Mouse (Mus musculus) telencephalon, adult 2 months (tissue): Measurements from ENCODE around the gene Epha7.

Experiments
- DNase-seq: peaks from one replicate; pipeline ENCODE4 v3.0.0-alpha.2; 2011; ENCODE audit warnings: low read depth, low spot score

Epha7 gene

DNA sequence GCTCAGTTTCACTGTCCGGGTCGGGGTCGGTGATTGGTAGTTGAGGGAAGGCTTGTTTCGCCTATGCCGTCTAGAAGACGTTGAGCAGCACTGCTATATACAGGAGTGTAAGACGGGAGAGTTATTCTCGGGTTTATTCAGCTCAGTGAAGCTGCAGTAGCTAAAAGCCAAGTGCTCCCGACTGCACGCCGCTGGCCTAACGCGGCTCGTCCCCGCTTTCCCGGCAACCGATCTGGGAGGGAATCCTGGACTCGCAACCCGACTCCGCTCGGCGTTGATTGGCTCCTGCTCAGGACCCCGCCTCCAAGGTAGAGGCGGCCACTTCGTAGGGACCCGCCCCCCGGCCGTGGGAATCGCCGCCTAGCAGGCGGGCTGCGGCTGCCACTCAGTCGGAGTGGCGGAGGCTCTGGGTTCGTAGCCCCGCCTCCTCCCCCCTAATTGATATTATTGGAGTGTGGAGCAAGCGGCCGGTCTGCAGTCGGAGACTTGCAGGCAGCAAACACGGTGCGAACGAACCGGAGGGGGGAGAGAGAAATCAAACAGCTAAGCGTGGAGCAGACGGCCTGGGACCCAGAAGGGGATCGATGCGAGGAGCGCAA, at the start of gene Epha7:
Gene Epha7, plus strand, starts transcription at position 441 of the 599 bp plus-strand sequence.
- DNase-seq, result peak; percentile 94

DNA sequence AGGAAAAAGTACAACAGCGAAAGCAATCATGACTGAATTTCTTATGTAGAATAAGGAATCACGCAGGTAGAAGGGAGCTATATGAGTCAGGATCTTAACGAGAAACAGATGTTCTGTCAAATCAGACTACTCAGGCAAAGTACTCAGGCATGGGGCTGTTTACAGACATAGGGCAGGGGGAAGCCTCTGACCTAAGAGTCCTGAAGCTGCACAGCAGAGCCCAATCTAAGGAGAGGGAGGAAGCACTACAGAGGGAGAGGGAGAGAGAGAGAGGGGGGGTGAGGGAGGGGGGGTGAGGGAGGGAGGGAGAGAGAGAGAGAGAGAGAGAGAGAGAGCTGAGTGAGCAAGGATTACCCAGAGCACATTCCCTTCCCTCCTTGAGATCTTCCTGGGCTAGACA, 29.0 kb upstream of the Epha7 start:
- DNase-seq, result no peak

DNA sequence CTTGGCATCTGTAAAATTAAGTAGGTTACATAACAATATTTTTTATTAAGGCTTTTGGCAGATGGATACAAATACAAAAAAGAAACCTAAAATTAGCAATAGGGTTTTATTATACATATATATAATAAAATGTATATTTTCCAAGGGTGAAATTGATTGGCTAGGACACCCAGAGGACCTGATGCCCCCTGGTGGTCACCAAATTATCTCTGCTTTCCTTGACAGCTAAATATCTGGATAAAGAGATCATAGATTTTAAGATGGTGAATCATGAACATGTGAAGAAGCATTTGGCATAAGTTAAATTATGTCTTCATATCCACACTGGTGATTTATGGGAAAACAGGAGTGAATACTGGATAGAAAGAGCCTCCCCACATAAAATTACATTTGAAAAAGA, 4.1 kb upstream of the Epha7 start:
- DNase-seq, result no peak

DNA sequence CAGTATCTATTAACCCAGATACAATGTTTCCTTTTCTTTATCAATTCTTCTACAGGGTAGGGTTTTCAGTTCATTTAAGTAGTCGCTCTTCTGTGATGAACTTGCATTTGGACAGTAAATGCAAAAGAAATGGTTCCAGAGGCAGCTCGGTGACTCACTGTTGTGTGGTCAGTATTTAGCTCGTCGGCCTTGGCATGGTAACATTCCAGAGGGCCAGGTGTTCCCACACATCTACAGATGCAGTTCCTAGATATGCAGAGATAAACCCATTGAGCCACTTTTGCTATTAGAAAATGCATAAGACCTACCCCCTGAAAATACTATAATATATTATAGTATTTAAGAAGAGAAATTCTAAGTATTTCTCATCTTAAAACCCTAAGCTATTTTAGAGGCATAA, 3.2 kb upstream of the Epha7 start:
- DNase-seq, result no peak

DNA sequence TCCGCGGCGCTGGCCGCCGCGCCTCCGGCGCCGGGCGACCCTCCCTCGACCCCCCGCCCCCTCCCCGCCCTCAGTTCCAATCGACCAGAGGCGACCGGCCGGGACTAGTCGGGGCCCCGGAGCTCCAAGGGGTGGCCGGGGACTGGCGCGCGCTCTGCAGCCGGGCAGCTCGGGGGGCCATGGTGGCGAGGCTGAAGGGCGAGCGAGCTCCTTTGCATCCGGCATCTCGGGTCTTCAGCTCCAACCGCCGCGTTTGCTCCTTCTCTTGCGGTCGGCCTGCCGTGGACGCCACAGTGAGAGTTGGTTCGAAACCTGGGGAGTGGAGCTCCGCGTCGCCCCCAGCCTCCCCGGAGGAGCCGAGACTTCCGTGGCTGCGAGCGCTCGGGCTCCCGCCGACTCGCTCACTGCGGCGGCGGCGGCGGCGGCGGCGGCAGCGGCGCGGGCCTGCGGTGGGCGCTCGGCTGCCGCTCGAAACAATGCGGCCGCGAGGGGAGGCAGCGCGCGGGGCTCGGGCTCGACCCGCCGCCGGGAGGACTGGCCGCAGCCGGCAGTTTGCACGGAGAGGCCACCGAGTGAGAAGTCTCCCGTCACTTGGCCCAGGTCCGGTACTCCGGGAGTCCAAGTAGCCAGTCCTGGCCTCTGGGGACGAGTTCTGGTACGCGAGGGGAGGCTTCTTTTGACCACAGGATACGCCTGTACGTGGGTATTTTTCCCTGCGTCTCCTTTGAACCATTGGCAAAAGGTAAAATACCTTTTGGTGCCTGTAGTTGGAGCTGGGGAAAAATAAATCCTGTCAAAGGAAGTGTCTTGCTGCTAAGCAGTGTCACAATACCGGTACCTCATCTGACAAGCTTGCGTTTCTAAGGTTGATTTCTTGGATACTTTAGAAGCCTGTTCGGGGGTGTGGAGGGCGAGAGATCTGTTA, 882 bp downstream of the Epha7 start:
- no peak for DNase-seq

DNA sequence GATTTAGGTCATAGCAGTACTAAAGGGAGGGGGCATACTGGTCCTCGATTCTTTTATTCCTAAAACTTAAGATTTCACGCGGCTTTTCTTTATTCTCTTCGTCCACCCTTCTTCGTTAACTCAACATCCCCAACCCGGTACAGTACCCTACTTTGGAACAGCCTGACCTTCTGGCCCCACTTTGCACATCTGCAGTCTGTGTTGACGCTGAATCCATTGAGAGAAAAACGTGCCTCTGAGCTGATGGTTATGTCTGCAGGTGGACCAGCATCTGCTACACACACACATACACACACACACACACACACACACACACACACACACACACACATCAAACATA, 1.5 kb downstream of the Epha7 start:
- DNase-seq, result no peak

DNA sequence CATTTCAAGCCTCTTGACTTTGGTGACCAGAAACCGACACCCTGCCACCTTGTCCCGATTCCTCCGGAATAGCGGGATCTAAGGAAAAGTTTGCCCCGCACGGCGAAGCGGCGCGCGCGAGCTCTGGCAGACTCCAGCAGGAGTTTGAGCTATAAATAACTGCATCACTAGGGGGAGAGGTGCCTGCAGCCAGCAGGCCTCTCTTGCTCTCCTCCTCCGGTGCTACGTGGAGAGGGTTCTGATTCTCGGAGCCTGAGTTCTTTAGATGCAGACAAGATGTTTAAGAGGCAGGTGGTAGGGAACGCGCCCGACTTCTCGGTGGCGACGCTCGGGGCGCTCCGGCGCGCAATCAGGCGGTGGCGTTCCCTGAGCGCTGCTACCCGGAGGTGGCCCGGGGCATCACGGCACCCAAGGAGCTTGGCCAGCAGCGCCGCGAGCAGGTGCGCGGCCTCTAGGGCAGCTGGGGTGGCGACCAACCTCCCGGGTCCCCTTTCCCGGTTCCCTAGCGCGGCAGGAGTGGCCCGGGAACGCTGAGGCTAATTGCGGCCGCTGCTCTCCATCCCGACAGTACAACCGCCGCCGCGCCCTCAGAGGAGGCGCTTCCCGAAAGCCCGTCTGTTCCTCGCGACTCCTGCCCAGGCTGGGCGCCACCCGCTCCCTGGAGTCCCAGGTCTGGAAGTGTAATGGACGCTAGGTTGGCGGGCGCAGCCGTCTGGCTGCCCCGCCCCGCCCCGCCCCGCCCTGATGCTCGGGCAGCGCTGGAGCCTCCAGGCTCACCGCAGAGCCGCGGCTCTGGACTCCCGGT, 2.1 kb downstream of the Epha7 start:
- DNase-seq, result no peak

DNA sequence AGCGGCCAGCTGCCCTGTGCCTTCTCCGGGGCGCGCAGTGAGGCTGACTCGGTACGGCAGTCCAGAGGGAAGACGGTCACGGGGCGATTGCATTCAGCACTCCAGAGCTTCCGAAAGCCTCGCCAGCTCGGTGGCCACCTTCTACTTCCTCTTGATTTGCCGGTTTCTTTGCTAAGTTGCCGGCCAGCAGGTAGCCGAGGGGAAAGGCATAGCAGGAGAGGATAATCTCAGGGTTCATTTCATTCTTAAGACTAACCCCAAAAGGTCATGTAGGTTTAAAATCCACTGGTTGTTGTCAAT, 2.6 kb downstream of the Epha7 start:
- DNase-seq, result no peak

DNA sequence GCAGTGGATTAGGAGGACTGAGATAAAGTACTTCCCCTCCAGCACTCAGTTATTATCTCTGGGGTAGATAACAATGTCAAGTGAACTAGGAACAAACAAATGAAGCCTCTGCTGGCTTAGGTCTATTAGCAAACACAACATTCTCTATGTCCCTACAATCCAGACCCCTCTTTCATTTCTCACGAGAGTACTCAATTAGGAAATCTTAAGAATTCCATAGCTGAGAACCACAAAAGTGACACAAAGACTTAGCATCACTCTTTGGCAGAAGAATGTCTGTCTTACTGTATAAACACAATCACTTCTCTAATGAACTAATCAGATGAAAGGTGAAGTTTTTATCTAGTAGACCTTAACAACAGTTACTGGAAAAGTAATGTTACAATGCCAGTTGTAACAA, 10.7 kb downstream of the Epha7 start:
- no peak for DNase-seq

DNA sequence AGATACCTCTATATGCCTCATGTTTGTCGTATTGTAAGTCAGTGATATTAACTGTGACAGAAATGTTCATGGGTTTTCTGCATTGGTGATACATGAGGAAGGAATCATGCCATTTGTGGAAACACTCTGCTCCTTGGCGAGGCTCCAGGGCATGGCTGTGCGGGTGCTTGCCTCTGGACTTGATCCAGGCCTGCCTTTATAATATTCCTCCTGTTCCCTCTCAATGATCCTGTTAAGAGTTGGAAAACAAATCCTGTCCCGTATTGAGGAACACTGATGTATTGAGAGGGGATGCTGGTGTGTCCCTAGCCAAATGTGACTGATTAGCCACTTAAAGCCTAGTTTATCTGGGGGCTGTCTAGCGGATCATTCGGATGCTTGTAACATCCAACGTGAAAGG, 11.7 kb downstream of the Epha7 start:
- DNase-seq, result no peak

DNA sequence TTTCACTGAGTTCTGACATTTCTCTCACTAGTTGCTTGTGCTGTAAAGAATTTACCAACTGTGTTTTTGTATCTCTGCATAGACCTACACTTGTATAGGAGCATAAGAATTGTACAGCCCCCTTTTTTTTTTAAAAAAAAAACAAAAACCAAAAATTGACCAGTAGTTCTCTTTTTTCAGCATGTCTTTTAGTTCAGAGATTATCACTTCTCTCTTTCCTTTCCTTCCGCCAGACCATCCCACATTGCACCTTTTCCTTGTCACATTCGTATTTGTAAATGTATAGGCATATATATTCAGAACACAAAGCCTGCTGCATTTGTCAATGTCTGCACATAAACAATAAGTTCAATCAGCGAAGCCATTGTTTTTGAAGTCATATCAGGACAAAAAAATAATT, 24.7 kb downstream of the Epha7 start:
- no peak for DNase-seq

DNA sequence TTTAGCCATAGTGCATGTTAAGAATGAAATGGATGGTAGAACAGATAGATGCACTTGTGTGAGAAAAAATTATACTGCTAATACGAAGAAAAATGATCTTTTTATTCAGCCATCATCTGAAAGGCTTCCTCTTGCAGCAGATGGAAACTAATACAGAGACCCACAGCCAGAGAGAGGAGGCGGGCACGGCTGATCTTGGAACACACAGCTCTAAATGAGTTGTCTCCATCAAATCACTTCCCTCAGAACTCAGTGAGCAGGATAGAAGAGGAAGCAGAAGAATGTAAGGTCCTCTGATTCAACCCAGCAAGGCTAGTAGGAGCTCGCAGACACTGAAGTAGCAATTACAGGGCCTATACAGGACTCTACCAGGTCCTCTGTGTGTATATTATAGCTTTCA, 33.4 kb downstream of the Epha7 start:
- DNase-seq, result no peak

DNA sequence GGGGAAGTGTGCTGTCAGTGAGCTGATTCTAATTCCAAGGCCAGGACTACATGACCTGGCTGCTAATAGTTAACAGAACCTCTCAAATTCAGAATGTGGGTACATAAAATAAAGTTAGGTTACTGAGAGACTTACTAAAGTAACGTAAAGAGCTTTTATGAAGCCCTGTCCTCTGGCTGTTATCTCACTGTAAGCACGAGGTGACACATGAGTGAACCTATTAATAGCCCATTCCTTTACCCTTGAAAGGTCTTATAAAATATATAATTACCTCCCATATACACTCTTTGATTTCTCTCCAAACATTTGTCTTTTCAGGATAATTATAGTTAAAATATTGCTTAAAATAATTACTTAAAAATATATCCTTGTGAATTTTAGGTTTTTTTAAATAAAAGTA, 37.5 kb downstream of the Epha7 start:
- DNase-seq, result no peak

DNA sequence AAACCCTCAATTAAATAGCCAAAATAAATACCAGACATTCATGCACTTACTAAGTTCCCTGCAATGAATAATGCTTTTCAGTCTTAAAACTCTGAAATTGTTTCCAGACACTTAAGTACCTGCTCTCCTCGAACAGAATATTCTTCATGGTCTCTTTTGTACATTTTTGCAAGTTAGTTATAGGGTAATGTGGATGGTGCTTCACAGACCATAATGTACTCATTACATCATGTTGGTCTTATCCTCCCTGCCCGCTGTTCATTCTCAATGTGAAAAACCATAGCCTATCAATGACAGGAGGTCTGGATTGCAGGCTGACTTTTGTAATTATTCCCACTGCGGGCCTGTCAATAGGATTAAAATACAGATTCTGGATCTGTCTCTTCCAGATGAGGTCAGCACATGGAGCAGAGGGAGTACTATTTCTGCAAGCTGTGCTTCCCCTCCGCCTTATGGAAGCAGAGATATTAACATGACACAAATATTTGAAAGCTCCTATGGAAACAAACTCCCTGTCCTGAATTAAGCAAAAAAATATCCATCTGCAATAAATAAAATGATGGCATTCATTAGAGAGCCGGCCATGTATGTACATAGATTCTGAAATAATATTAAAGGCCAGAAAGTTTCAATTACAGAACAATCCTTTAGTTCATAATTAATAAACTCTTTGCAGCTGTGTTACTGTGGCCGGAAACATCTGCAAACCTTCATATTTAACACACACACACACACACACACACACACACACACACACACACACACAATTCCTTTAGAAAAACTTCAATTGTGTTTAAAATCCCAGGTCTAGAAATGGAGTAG, 50.1 kb downstream of the Epha7 start:
- DNase-seq, result no peak

DNA sequence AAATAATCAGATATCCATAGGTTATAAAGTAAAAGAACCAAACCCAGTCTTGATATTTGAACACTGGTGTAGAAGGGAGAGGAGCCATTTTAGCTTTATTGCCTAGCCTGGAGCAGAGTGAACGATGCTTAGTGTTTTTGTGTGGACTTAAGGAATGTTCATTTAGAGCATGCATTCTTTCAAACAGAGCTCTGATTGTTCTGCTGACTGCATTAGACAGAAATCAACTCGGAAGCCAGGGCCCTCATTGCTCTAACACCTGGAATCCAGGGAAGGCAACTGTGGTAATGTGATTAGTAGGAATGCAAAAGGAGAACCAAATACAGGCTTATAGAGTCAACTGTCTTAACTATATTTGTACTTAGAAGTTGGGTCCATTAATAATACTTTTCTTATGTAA, 53.5 kb downstream of the Epha7 start:
- no peak for DNase-seq

DNA sequence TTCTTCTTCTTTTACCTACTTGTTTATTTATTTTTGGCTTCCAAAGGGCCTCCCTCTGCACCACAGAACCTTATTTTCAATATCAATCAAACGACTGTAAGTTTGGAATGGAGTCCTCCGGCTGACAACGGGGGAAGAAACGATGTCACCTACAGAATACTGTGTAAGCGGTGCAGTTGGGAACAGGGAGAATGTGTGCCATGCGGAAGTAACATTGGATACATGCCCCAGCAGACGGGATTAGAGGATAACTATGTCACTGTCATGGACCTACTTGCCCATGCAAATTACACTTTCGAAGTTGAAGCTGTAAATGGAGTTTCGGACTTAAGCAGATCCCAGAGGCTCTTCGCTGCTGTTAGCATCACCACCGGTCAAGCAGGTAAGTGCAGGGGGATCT, 58.7 kb downstream of the Epha7 start:
- no peak for DNase-seq

DNA sequence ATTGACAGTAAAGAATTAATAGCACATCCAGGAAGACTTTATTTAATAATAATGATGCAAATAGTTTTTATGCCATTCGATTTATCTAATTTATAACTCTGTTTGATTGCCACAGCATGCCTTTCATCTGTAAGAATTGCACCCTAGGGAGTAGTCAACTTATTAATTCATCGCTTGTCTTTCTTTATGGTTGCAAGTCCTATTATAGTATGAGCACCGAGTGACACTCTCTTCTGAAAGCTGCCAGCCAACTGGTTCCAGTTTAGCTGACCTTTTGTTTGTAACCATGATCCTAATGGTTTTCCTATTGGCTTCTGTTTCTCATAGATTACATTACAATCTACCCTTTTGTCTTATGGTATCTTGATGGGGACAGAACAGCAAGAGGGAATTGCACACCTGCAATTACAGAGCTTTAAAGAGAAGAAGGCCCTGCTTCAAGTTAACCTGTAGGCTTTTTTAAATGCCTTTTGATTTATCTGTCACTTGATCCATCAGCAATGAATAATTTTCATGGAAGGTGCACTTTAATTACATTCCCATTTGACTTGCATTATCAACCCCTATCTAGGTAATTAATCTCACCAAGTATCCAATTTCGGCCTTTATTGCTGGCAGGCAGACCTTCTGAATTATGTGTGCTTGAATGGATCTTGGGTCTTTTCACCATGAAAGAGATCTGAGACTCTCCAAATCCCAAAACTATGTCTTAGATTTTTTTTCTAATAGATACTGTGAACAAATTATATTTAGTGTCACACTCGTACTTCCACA, 68.5 kb downstream of the Epha7 start:
- no peak for DNase-seq

DNA sequence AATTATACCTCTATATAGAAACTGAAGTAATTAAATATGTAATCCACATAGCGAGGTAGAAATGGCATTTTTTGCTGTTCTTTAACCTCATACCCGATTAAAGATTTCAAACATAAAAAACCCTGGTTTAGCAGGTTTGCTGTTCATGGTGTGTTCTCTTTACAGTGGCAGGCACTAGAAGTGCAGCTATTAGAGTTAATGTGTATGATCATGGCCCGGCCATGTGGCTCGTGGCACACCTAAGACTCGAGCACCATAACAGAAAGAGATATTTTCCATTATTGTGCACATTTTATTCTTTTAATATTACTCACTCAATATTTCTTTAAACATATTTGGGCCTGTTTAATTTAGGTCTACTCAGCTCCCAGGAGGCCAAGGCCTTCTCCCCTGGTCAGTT, 76.7 kb downstream of the Epha7 start:
- DNase-seq, result no peak

DNA sequence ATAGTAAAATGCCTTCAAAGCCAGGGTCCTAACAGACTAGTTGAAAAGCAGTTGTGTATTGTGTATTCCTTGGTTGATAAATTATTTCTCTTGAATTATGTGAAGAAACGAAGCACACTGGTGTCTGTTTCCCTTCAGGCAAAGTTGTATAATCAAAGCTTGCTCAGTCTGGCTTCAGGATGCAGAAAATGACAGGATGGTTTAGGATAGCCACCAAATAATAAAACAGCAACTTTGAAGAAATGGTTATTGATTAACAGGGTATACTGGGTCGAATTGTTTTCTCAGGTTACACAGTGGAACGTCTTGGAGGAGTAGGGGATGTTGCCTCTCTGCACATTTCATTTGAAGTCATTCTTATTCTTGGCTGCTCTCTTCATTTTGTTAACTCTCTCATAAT, 77.2 kb downstream of the Epha7 start:
- no peak for DNase-seq

DNA sequence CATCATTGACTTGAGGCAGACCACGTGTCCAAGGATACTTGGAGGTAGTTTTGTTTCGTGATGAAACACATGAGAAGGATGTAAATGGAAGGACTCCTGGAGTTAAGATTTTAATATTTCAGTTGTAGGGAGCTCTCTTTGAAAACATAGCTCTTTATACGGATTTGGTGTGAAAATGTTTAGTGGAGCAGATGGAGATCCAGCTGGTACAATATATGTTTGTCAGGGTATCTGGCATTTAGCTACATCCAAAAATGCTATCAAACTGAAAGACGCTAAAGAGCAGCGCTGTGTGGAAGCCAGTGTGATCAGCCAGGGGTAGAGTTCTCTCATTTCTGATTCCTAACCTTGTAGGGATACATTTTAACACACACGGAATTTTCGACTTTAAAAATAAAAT, 82.5 kb downstream of the Epha7 start:
- DNase-seq, result peak; percentile 90

DNA sequence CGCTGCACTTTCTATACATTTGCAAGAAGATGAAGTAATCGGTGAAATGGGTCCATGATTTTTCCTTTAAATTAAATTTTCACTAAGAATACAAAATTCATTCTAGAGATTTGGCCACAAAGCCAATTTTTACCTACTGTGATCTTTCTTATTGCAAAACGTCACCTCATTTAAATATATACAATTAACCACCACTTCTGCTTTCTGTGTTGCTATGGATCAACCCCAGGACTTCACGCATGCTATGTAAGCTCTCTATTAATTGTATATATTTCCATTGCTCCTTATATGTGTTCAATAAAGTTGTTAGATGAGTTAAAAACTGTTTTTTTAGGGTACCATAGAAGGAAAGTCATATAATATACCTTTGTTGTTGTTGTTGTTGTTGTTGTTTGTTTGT, 86.4 kb downstream of the Epha7 start:
- no peak for DNase-seq
